Mouse (Mus musculus): ENCODE results near the gene Adipor2.
A peak's percentile ranks its signal among the peaks of the same experiment; 100 is the strongest.

The Adipor2 gene

DNA sequence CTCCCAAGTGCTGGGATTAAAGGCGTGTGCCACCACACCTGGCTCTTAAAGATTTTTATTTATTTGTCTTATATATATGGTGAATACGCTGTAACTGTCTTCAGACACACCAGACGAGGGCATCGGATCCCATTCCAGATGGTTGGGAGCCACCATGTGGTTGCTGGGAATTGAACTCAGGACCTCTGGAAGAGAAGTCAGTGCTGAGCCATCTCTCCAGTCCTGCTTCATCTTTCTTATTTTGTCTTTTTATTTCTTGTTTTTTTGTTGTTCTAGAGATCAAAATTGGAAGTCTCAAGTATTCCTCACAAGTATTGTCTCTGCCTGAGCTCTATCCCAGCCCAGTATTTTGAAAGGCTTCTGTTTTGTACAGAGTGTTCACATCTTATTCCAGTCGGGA is 2.9 kb upstream of the Adipor2 start:
- no peak for DNase-seq (ENCODE audit: low spot score in 2 of 2)

GRCm38 (mm10) chr6:119419412-119419811 is 1.9 kb upstream of the Adipor2 start:
- no peak for DNase-seq (ENCODE audit: low spot score in 2 of 2)

DNA sequence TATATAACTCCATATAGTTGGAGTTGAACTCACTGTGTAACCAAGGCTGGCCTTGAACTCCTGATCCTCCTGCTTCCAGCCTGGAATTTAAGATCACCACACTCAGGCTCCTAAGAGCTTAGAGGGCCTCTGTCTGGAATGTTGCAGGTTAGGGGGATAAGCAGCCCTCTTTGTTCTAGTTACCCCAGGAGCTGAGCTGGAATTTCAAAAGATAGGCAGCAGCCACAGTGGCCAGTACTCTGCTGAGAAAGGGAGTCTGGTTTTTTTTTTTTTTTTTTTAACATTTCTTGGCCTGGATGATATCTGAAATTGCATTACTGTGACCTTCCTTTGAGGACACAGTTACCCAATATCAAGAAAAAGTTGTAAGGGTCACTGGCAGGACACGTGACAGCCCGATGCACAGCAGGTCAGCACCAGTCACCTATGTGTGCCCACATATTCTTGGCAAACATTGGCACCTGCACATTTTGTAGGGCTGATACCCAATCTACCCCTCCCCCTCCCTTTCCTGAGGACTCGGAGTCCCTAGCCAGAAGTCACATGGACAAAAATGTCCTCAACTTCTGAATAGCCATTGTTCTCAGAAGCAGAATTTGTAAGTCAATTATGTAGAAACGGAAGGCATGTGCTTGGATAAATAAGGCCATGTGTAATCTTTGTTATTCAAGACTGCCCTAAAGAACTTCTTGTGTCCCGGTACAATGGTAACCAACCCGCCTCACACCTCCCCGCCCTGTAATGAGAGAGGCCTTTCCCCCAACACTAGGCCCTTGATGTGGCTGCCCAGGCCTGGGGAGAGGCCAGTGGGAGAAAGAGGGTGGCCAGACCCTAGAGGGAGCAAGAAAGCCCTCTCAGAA is 1.1 kb upstream of the Adipor2 start:
- peak in 1 of 2 experiments; percentile 33 for DNase-seq (ENCODE audit: low spot score in 2 of 2)

DNA sequence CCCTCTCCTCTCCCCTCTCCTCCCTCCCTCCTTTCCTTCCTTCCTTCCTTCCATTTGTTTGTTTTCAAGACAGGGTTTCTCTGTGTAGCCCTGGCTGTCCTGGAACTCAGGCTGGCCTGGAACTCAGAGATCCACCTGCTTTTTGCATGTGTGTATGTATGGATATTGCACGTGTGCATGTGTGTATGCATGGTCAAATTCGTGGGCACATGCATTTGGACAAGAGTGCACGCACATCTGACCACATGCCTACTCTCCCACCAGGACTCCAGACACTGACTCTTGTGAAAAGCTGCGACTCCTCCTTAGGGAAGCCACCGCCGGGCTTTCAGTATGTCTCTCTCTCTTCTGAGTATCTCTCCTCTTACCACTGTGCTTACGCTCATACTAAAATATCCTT is 317 bp upstream of the Adipor2 start:
- no peak for DNase-seq (ENCODE audit: low spot score in 2 of 2)

DNA sequence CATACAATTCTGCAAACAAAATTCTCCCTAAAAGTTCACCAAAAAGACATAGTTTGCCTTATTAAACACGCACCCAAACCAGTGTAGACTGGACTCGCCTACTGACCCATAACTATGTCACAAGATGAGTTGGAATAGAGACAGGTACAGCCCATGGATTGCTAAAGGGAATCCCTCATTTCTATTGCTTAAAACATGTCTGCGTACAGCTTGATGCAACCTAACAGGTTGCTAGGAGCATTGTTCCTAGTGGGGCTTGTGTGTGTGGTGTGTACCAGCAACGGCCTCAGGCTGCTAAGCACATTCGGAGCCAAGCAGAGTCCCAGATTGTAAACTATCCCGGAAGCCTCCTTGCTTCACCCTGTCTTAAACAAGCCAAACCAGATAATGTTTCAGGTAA is 861 bp downstream of the Adipor2 start:
- no peak for DNase-seq (ENCODE audit: low spot score in 2 of 2)

- no peak for DNase-seq (ENCODE audit: low spot score in 2 of 2)
These were observed 3.1 kb downstream of the Adipor2 start for GRCm38 (mm10) chr6:119414262-119415043.

DNA sequence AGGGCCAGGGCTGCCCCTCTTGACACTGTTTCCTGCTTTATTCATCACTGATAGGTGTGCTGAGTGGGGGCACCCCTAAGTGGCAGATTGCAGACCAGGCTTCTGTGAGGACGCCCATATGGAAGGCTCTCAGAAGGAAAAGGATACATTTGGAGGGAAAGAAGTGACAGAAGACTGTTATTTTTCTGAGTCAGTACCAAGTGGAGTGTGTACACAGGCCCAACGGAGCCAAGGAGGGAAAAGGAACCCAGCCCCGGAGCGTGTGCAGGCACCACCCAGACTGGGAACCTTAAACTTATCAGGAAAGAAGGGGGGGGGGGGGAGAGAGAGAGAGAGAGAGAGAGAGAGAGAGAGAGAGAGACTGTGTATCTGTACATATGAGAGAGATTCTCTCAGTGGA is 4.9 kb downstream of the Adipor2 start:
- DNase-seq (ENCODE audit: low spot score in 2 of 2): no peak

DNA sequence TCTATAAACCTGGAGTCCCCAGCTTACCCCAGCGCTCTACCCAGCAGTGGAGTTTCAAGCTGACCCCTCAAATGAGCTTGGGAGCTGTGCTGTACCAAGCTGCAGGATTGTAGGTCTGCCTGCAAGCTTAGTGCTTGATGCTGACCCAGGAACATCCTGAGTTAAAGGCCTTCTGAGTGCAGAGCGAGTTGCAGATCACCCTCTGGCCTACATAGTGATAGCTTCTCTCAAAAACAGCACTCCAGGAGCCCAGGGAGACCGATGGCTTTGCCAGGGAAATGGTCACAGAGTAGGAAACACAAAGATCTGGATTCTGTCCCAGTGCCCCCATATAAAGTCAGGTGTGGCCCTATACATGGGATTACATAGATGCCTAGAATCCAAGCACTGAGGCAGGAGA is 6.0 kb downstream of the Adipor2 start:
- no peak for DNase-seq (ENCODE audit: low spot score in 2 of 2)

GRCm38 (mm10) chr6:119409766-119410165 is 7.7 kb downstream of the Adipor2 start:
- no peak for DNase-seq (ENCODE audit: low spot score in 2 of 2)

DNA sequence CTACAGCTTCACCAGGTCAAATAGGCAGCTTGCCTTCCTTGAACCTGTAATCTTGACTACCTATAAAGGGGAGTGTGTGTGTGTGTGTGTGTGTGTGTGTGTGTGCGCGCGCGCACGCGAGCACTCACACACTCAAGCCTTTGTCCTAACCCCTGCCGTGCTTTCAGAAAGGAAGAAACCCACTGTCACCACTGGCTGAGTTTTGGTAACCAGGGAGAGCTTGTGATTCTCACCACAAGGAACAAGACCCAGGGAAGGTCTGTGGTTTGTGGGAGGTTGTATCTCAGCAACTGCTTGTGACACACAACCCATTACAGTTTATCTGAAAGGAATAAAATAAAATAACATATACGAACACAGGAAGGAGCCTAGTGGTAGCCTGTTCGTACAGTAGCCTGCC is 8.9 kb downstream of the Adipor2 start:
- no peak for DNase-seq (ENCODE audit: low spot score in 2 of 2)

DNA sequence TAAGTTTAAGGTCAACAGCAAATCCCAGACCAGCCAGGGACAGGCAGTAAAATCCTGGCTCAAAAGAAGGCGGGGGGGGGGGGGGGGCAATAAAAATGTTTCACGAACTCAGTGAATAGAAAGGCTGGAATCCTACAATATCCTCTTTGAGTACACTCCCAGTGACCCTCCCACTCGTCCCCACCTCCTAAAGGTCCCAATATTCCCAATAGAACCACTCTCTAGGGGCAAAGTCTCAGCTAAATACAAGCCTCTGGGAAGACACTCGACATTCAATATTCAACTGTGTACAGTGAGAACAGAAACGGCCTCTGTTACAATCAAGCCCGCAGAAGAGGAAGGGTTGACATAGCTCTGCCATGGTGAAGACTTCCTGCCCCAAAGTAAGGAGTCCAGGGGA is 9.7 kb downstream of the Adipor2 start:
- no peak for DNase-seq (ENCODE audit: low spot score in 2 of 2)

- DNase-seq (ENCODE audit: low spot score in 2 of 2): no peak
These were observed 11.0 kb downstream of the Adipor2 start for GRCm38 (mm10) chr6:119406528-119406927.

DNA sequence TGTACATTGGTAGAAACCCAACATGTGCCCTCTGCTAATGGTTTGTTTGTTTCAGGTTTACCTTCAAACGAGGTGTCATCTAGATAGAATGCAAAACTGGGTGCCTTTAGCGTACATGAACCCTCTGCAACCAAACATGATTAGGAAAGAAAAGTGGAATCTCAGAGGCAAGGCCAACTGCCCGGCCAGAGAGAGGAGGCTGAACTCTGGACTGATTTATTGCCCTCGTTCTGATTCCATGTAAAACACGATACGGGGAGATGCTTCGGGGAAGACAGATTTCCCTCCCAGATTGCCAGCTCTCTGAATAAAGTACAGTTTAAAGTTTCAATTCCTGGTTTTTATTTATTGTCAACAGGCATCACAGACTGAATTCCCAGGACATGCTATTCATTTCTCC is 12.2 kb downstream of the Adipor2 start:
- no peak for DNase-seq (ENCODE audit: low spot score in 2 of 2)

GRCm38 (mm10) chr6:119404854-119405253 is 12.7 kb downstream of the Adipor2 start:
- no peak for DNase-seq (ENCODE audit: low spot score in 2 of 2)

DNA sequence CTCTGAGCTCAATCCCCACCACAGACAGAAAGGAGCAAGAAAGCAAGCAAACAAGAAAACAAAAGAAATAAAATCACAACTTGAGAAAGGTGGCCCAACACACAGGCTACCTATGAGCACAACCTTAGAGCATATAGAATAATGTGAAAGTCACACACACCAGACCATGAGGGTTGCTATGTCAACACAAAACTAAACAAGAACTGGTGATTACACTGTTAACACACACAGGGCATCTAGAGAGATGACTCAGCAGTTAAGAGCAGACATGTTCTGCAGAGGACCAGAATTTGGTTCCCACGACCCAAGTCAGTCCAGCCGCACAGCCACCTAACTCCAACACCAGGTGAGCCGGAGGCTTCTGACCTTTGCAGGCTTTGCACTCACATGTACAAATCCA is 14.5 kb downstream of the Adipor2 start:
- DNase-seq (ENCODE audit: low spot score in 2 of 2): no peak

DNA sequence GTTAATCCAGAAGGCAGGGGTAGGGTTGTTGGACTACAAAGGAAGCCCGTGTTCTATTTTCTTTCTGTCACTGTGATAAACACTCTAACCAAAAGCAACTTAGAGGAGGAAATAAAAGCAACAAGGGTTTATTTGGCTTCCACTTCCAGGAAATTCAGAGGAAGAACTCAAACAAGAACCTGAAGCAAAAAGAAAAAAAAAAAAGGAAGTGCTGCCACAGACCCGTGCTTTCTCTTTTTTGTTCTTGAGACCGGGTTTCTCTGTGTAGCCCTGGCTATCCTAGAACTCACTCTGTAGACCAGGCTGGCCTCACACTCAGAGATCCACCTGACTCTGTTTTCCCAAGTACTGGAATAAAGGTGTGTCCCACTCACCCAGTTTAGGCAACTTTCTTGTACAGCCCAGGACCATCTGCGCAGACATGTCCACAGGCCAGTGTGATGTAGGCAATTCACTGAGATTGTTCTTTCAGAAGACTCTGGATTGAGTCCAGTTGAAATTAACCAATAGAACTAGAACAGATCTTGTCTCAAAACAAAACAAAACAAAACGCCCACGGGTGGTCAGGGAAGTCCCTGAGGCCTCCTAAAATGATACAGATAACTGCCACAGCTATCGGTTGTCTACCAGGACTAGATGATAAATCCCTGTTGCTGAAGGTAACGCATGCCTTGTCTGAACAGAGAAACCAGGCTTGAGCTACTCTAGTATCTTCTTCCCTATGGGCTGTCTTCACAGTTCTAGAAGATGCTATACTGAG is 15.8 kb downstream of the Adipor2 start:
- no peak for DNase-seq (ENCODE audit: low spot score in 2 of 2)

DNA sequence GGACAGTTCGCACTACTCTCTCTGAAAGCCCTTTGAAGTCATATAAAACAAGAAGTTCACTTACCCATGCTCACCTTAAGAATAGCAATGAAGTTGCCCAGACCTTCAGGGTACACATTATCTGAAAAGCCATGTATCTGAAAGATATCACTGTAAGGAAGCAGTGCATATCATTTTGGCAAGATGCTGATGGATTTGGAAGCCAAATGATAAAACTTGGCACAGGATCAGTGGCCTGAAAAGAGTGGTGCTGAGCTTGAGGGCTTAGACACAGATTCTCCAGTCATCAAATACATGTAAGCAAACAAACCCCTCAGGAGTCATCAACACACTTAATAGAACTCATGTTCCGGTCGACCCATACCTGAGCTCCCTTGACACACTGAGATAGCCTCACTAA is 16.9 kb downstream of the Adipor2 start:
- no peak for DNase-seq (ENCODE audit: low spot score in 2 of 2)

- DNase-seq (ENCODE audit: low spot score in 2 of 2): no peak
These were observed 18.1 kb downstream of the Adipor2 start for GRCm38 (mm10) chr6:119399371-119399770.

DNA sequence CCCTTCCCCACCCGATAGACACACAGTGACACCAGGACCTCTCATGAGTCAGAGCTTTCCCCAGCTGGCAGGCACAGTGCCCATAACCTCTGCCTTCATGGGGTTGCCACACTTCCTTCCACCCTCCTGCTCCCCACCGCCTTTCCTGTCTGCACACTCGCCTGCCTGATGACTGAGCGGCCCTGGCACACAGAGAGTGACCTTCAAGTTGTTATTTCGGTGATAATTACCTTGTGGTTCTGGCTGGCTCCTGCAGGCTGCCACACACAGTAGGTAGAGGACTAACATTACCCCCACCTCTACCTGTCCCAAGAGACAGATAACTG is 21.2 kb downstream of the Adipor2 start:
- DNase-seq (ENCODE audit: low spot score in 2 of 2): peak in 1 of 2 experiments; percentile 31

GRCm38 (mm10) chr6:119395421-119396308 is 21.8 kb downstream of the Adipor2 start:
- DNase-seq (ENCODE audit: low spot score in 2 of 2): no peak

GRCm38 (mm10) chr6:119392836-119393235 is 24.7 kb downstream of the Adipor2 start:
- DNase-seq (ENCODE audit: low spot score in 2 of 2): no peak

Measured in frontal cortex, postnatal 14 days (tissue).